20 mouse cellular contexts compared by ENCODE assay signal in genomic region chr6:18432362-18432761, GRCm38 (mm10).
DNase-seq lines count a peak whose midpoint lies in the region; ATAC-seq and TF ChIP-seq lines count a peak whose summit lies in the region.
"Had no signal": no experiment of that assay in that cellular context is flagged by ENCODE, and none has a peak within 500 bp of the region (broad histone marks: within the 10 kb centered on the region; RNA-seq: fewer than 3 reads in every experiment).

No protein-coding gene starts in this region.

- no peaks in the 10 kb centered on the region for H3K36me3 ChIP-seq in intestine, postnatal 0 days (ENCODE audit: control insufficient read depth, insufficient read depth)
- H3K36me3 ChIP-seq in intestine, embryonic 16.5 days (ENCODE audit: control insufficient read depth, insufficient read depth, low read length): no peaks in the 10 kb centered on the region
- H3K36me3 ChIP-seq: embryonic facial prominence, embryonic 15.5 days had no signal

- WGBS in intestine, postnatal 0 days: 74% methylated on average over 3 of the region's 3 CpGs
- WGBS in intestine, embryonic 16.5 days: 74% methylated on average over 3 of the region's 3 CpGs

- 0 out of 2 replicates have a peak, but pooled peaks have one; percentile 64 for ATAC-seq in intestine, postnatal 0 days
- no peak for ATAC-seq in intestine, embryonic 16.5 days
- ATAC-seq: forebrain, embryonic 14.5 days; forebrain, embryonic 16.5 days had no signal

- no peak overlapping the region for H3K27ac ChIP-seq in intestine, postnatal 0 days (ENCODE audit: low read depth, low read length)
- H3K27ac ChIP-seq in intestine, embryonic 16.5 days (ENCODE audit: low read length): no peak overlapping the region
- H3K27ac ChIP-seq: embryonic facial prominence, embryonic 13.5 days; embryonic facial prominence, embryonic 15.5 days; forebrain, embryonic 10.5 days; forebrain, embryonic 12.5 days had no signal

- no peak for TF ChIP-seq CTCF in intestine, postnatal 0 days (IDR thresholded peaks at IDR 0.05; ENCODE audit: low read depth)

- no peaks in the 10 kb centered on the region for H3K4me1 ChIP-seq in intestine, postnatal 0 days (replicated peaks; ENCODE audit: control insufficient read depth, insufficient read depth, low read length)
- H3K4me1 ChIP-seq in intestine, embryonic 16.5 days (ENCODE audit: control insufficient read depth, insufficient read depth, low read length): no peaks in the 10 kb centered on the region
- H3K4me1 ChIP-seq: embryonic facial prominence, embryonic 13.5 days; embryonic facial prominence, embryonic 15.5 days; forebrain, embryonic 10.5 days; forebrain, embryonic 12.5 days had no signal

- no peaks in the 10 kb centered on the region for H3K27me3 ChIP-seq in intestine, postnatal 0 days (replicated peaks; ENCODE audit: control insufficient read depth, insufficient read depth, low read length)
- no peaks in the 10 kb centered on the region for H3K27me3 ChIP-seq in intestine, embryonic 16.5 days (replicated peaks; ENCODE audit: control insufficient read depth, insufficient read depth, low read length)
- H3K27me3 ChIP-seq: embryonic facial prominence, embryonic 13.5 days; embryonic facial prominence, embryonic 15.5 days; forebrain, embryonic 12.5 days had no signal

- no peaks in the 10 kb centered on the region for H3K9me3 ChIP-seq in intestine, postnatal 0 days (ENCODE audit: control insufficient read depth)
- no peaks in the 10 kb centered on the region for H3K9me3 ChIP-seq in intestine, embryonic 16.5 days (ENCODE audit: control insufficient read depth, low read length)
- H3K9me3 ChIP-seq: embryonic facial prominence, embryonic 13.5 days; embryonic facial prominence, embryonic 15.5 days; forebrain, embryonic 10.5 days; forebrain, embryonic 12.5 days had no signal

- no peak overlapping the region for H3K4me2 ChIP-seq in intestine, postnatal 0 days (replicated peaks; ENCODE audit: low read depth)
- H3K4me2 ChIP-seq in intestine, embryonic 16.5 days (ENCODE audit: low read depth, low read length): no peak overlapping the region
- H3K4me2 ChIP-seq: embryonic facial prominence, embryonic 13.5 days; embryonic facial prominence, embryonic 15.5 days; forebrain, embryonic 12.5 days had no signal

- DNase-seq in adrenal gland, postnatal 36 days: peak; percentile 30 to 33
- DNase-seq in adrenal gland, postnatal 4 days (ENCODE audit: low spot score in 2 of 2): no peak
- DNase-seq: adrenal gland, adult 8-10 months; adrenal gland, postnatal 14 days; cerebellum, adult 11 months; cerebellum, adult 18-20 months; cerebellum, adult 8-10 months; cerebellum, adult 9-11 months; cerebellum, postnatal 14 days; cerebellum, postnatal 36 days; embryo, embryonic 11 days had no signal

- H3K4me3 ChIP-seq in intestine, postnatal 0 days (ENCODE audit: low read depth, low read length): no peak overlapping the region
- H3K4me3 ChIP-seq in intestine, embryonic 16.5 days (ENCODE audit: low read length): no peak overlapping the region
- H3K4me3 ChIP-seq: embryonic facial prominence, embryonic 13.5 days; embryonic facial prominence, embryonic 15.5 days; erythroblast, embryonic 14.5 days; forebrain, embryonic 10.5 days; forebrain, embryonic 12.5 days had no signal

- H3K9ac ChIP-seq in intestine, postnatal 0 days (ENCODE audit: low read depth, low read length): no peak overlapping the region
- H3K9ac ChIP-seq in intestine, embryonic 16.5 days (ENCODE audit: low read depth, low read length): no peak overlapping the region
- H3K9ac ChIP-seq: embryonic facial prominence, embryonic 13.5 days; embryonic facial prominence, embryonic 15.5 days; forebrain, embryonic 12.5 days had no signal

Comparison
In these comparisons a context has a peak if more than half of its experiments do, and no peak if none do; other contexts are left out.
1. DNase-seq: peak in adrenal gland, postnatal 36 days (2 of 2); none in adrenal gland, postnatal 4 days (0 of 2).